Mouse (Mus musculus): ENCODE results near the gene Plau. TPM values are rescaled to one million over a fixed set of nuclear protein-coding genes. Genes with fewer than 3 reads are reported as not detected.

The Plau gene
- polyA plus RNA-seq, 1 experiment from 2014 or later, result 1.7 TPM

DNA sequence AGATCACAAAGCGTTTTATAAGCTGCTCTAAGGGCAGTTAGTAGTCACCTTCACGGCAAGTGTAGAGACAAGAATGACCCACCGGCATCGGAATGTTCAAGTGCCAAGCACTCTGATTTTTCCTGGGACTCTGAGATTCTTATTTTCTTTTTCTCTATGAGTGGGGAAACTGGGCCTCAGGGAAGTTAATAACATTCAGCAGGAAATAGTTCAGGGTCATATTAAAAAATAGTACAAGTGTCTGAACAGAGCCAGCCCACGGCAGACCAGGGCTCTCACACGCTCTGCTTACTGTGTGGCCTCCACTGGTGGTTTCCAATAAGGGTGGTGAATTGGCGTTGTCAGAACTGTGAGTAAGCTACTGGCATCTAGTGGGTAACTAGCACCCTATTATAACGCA, 29.1 kb downstream of the Plau start:
- WGBS, result 79% methylated on average over 8 of the region's 8 CpGs
- Histone ChIP-seq H3K27me3 (ENCODE audit: control insufficient read depth, insufficient read depth, low read length) (no peaks in the 10 kb centered on the region), H3K27ac (replicated peaks in 1 of 2; ENCODE audit: control insufficient read depth in 1 of 2, insufficient read depth in 1 of 2, low read depth in 2 of 2, low read length in 2 of 2) (no peak overlapping the region)

DNA sequence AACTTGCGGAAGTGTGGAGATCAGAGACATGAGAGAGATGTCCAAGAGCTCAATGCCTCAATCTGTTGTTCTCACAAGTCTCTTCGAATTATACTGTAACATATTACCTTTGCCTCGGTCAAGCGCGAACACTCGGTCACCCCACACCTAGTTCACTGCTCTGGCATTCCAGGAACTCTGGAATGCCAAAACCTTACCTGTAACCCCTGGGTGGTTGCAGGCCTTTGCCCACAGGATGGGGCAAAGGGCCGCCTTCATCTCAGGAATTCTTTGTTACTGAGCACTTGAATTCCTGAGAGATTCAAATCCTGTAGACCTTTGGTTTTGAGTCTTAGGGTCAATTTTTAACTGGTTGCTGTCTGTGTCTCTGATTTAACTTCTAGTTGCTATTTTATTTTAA, 29.9 kb downstream of the Plau start:
- no peaks in the 10 kb centered on the region for H3K27me3 ChIP-seq (ENCODE audit: control insufficient read depth, insufficient read depth, low read length)
- 82% methylated on average over 7 of the region's 7 CpGs for WGBS
- H3K9me3 ChIP-seq (ENCODE audit: control insufficient read depth, low read length), result no peaks in the 10 kb centered on the region
- no peaks in the 10 kb centered on the region for H3K4me1 ChIP-seq (ENCODE audit: control insufficient read depth in 2 of 2, insufficient read depth in 2 of 2, low read length in 2 of 2)
- H3K4me3 ChIP-seq (ENCODE audit: control insufficient read depth in 1 of 2, insufficient read depth in 1 of 2, low read depth in 1 of 2, low read length in 2 of 2), result no peak overlapping the region
- no peak overlapping the region for H3K4me2 ChIP-seq (ENCODE audit: low read length)
- no peak overlapping the region for H3K27ac ChIP-seq (replicated peaks in 1 of 2; ENCODE audit: control insufficient read depth in 1 of 2, insufficient read depth in 1 of 2, low read depth in 2 of 2, low read length in 2 of 2)
- ATAC-seq (ENCODE audit: insufficient number of reproducible peaks, insufficient read depth, low FRiP score, low read depth), result no peak
- no peak overlapping the region for H3K9ac ChIP-seq (ENCODE audit: low read length)
- H3K36me3 ChIP-seq (ENCODE audit: control insufficient read depth, insufficient read depth, low read length), result no peaks in the 10 kb centered on the region

More for the DNA sequence above, 29.1 kb downstream of the Plau start:
- no peaks in the 10 kb centered on the region for H3K36me3 ChIP-seq (ENCODE audit: control insufficient read depth, insufficient read depth, low read length)
- no peaks in the 10 kb centered on the region for H3K4me1 ChIP-seq (ENCODE audit: control insufficient read depth in 2 of 2, insufficient read depth in 2 of 2, low read length in 2 of 2)
- no peak overlapping the region for H3K4me3 ChIP-seq (ENCODE audit: control insufficient read depth in 1 of 2, insufficient read depth in 1 of 2, low read depth in 1 of 2, low read length in 2 of 2)
- no peaks in the 10 kb centered on the region for H3K9me3 ChIP-seq (ENCODE audit: control insufficient read depth, low read length)
- H3K4me2 ChIP-seq (ENCODE audit: low read length), result no peak overlapping the region
- no peak for ATAC-seq (ENCODE audit: insufficient number of reproducible peaks, insufficient read depth, low FRiP score, low read depth)
- H3K9ac ChIP-seq (ENCODE audit: low read length), result no peak overlapping the region

DNA sequence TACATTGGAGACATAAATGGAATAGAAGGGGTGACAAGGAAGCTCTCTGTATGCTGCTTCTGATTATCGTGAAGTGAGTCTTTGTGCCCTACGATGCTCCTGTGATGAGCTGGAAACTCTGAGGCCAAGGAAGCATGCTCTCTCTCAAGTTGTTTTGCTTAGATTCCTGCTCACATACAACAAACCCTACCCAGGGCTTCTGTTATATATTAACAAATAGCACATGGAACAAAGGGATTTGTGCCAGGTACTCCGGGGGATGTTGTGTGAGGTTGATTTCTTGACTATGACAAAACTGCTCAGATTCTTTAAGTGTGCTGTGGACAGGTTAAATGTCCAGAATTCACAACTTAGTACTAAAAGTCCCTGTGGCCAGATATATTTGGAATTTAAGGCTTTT, 33.6 kb downstream of the Plau start:
- ATAC-seq (ENCODE audit: insufficient number of reproducible peaks, insufficient read depth, low FRiP score, low read depth), result no peak
- no peaks in the 10 kb centered on the region for H3K27me3 ChIP-seq (ENCODE audit: control insufficient read depth, insufficient read depth, low read length)
- H3K4me3 ChIP-seq (ENCODE audit: control insufficient read depth in 1 of 2, insufficient read depth in 1 of 2, low read depth in 1 of 2, low read length in 2 of 2), result no peak overlapping the region
- H3K9me3 ChIP-seq (ENCODE audit: control insufficient read depth, low read length), result no peaks in the 10 kb centered on the region
- WGBS, result 79% methylated on average over 3 of the region's 3 CpGs
- no peak overlapping the region for H3K27ac ChIP-seq (replicated peaks in 1 of 2; ENCODE audit: control insufficient read depth in 1 of 2, insufficient read depth in 1 of 2, low read depth in 2 of 2, low read length in 2 of 2)
- H3K36me3 ChIP-seq (ENCODE audit: control insufficient read depth, insufficient read depth, low read length), result no peaks in the 10 kb centered on the region
- no peak overlapping the region for H3K9ac ChIP-seq (ENCODE audit: low read length)
- H3K4me1 ChIP-seq (ENCODE audit: control insufficient read depth in 2 of 2, insufficient read depth in 2 of 2, low read length in 2 of 2), result peaks cover 2 to 11% of the 10 kb centered on the region in 2 experiments
- H3K4me2 ChIP-seq (ENCODE audit: low read length), result no peak overlapping the region

DNA sequence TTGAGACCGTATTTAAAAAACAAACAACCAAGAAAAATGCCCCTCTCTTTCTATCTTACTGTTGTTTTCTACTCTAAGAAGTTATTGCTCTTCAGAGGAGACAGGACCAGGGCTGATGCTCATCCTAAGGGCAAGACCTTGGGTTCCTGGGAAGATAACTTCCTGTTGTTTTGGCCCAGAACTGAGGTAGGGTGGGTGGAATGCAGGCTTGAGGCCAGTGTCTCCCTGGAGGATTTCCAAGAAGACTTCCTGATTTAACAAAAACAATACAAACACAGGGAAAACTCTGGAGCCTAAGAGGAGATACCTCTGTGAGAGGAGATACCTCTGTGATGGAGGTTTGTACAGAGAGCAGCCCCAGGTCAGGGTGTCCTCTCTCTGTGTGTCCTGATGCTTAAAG, 35.0 kb downstream of the Plau start:
- no peak for ATAC-seq (ENCODE audit: insufficient number of reproducible peaks, insufficient read depth, low FRiP score, low read depth)
- Histone ChIP-seq H3K4me2 (ENCODE audit: low read length) (no peak overlapping the region), H3K9ac (ENCODE audit: low read length) (no peak overlapping the region; the same call in 1 of the 2 replicates), H3K27me3 (ENCODE audit: control insufficient read depth, insufficient read depth, low read length) (no peaks in the 10 kb centered on the region), H3K4me3 (ENCODE audit: control insufficient read depth in 1 of 2, insufficient read depth in 1 of 2, low read depth in 1 of 2, low read length in 2 of 2) (no peak overlapping the region), H3K36me3 (ENCODE audit: control insufficient read depth, insufficient read depth, low read length) (no peaks in the 10 kb centered on the region), H3K9me3 (ENCODE audit: control insufficient read depth, low read length) (no peaks in the 10 kb centered on the region), H3K27ac (replicated peaks in 1 of 2; ENCODE audit: control insufficient read depth in 1 of 2, insufficient read depth in 1 of 2, low read depth in 2 of 2, low read length in 2 of 2) (no peak overlapping the region), H3K4me1 (ENCODE audit: control insufficient read depth in 2 of 2, insufficient read depth in 2 of 2, low read length in 2 of 2) (peaks cover 2 to 11% of the 10 kb centered on the region in 2 experiments)
- 74% methylated on average over 1 of the region's 1 CpGs for WGBS

DNA sequence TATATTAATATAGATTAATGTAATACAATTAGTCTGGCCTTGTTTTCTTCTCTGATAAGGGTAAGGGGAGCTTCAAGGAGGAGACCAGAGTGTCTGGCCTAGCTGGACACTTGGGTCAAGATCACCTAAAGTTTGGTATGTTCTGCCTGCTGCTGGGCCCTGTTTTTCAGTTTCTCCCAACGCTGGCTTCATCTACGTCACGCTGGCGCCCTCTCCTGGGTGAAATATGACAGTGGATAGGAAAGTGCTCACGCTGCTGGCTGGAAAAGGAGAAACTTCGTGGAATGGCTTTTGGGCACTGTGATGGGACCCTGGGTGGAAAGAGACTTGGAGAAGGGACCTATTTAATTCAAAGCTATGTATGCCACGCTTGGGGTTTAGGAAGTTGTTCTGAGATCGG, 36.8 kb downstream of the Plau start:
- under 1% methylated on average over 8 of the region's 8 CpGs for WGBS
- peak overlapping the region; percentile 49 for H3K4me2 ChIP-seq (ENCODE audit: low read length)
- H3K4me1 ChIP-seq (ENCODE audit: control insufficient read depth in 2 of 2, insufficient read depth in 2 of 2, low read length in 2 of 2), result peaks cover 2 to 11% of the 10 kb centered on the region in 2 experiments
- peak overlapping the region; percentile 61; the same call in 1 of the 2 replicates for H3K9ac ChIP-seq (ENCODE audit: low read length)
- H3K9me3 ChIP-seq (ENCODE audit: control insufficient read depth, low read length), result no peaks in the 10 kb centered on the region
- ATAC-seq (ENCODE audit: insufficient number of reproducible peaks, insufficient read depth, low FRiP score, low read depth), result no peak
- no peaks in the 10 kb centered on the region for H3K36me3 ChIP-seq (ENCODE audit: control insufficient read depth, insufficient read depth, low read length)
- no peaks in the 10 kb centered on the region for H3K27me3 ChIP-seq (ENCODE audit: control insufficient read depth, insufficient read depth, low read length)
- H3K27ac ChIP-seq (replicated peaks in 1 of 2; ENCODE audit: control insufficient read depth in 1 of 2, insufficient read depth in 1 of 2, low read depth in 2 of 2, low read length in 2 of 2), result no peak overlapping the region
- H3K4me3 ChIP-seq (ENCODE audit: control insufficient read depth in 1 of 2, insufficient read depth in 1 of 2, low read depth in 1 of 2, low read length in 2 of 2), result no peak overlapping the region

DNA sequence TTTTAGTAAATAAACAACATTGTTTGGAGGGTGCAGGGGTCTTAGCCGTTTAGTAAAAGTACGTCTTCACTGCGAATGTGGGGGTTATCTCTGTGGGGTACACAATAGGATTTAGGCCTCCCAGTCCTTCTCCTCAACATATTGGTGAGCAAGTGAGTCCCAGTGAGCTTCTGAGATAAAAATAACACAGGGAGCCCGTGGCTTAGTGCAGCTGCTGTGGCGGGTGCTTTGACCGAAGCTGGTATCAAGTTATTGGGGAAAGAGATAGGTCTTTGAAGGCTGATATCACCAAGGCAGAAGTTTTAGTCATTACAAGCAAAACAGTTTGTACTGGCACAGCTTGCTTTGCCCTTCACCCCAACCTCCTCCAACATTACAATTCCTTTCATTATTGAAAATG, 37.5 kb downstream of the Plau start:
- H3K4me3 ChIP-seq (ENCODE audit: control insufficient read depth in 1 of 2, insufficient read depth in 1 of 2, low read depth in 1 of 2, low read length in 2 of 2), result no peak overlapping the region
- H3K4me2 ChIP-seq (ENCODE audit: low read length), result peak overlapping the region; percentile 49
- H3K27me3 ChIP-seq (ENCODE audit: control insufficient read depth, insufficient read depth, low read length), result no peaks in the 10 kb centered on the region

DNA sequence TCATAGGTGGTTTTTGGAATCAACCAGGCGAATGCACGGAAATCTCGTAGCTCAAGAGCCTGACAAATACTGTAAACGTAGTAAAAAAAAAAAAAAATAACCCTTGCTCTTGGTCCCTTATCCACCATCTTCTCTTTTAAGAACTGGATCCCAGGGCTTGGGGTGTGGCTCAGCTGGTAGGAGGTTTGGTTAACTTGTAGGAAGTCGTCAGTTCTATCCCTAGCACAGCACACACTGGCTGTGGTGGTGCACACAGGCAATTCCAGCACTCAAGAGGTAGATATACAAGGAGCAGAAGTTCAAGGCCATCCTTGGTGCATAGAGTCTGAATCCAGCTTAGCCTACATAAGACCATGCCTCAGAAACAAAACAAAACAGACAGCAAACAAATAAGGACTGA, 48.2 kb downstream of the Plau start:
- peak overlapping the region; percentile 21 for H3K4me2 ChIP-seq (ENCODE audit: low read length)
- peak overlapping the region in 1 of 2 experiments; percentile 55; a peak in 2 of 4 replicates for H3K27ac ChIP-seq (replicated peaks in 1 of 2; ENCODE audit: control insufficient read depth in 1 of 2, insufficient read depth in 1 of 2, low read depth in 2 of 2, low read length in 2 of 2)
- H3K9me3 ChIP-seq (ENCODE audit: control insufficient read depth, low read length), result no peaks in the 10 kb centered on the region
- peaks cover 8 to 14% of the 10 kb centered on the region in 2 experiments for H3K4me1 ChIP-seq (ENCODE audit: control insufficient read depth in 2 of 2, insufficient read depth in 2 of 2, low read length in 2 of 2)
- no peak overlapping the region for H3K4me3 ChIP-seq (ENCODE audit: control insufficient read depth in 1 of 2, insufficient read depth in 1 of 2, low read depth in 1 of 2, low read length in 2 of 2)
- 83% methylated on average over 5 of the region's 5 CpGs for WGBS
- H3K27me3 ChIP-seq (ENCODE audit: control insufficient read depth, insufficient read depth, low read length), result no peaks in the 10 kb centered on the region
- no peak for ATAC-seq (ENCODE audit: insufficient number of reproducible peaks, insufficient read depth, low FRiP score, low read depth)
- H3K36me3 ChIP-seq (ENCODE audit: control insufficient read depth, insufficient read depth, low read length), result no peaks in the 10 kb centered on the region
- no peak overlapping the region; the same call in 1 of the 2 replicates for H3K9ac ChIP-seq (ENCODE audit: low read length)

More for the DNA sequence above, 37.5 kb downstream of the Plau start:
- WGBS, result 10% methylated on average over 6 of the region's 6 CpGs
- H3K9ac ChIP-seq (ENCODE audit: low read length), result peak overlapping the region; percentile 61
- H3K36me3 ChIP-seq (ENCODE audit: control insufficient read depth, insufficient read depth, low read length), result no peaks in the 10 kb centered on the region
- peaks cover 2 to 11% of the 10 kb centered on the region in 2 experiments for H3K4me1 ChIP-seq (ENCODE audit: control insufficient read depth in 2 of 2, insufficient read depth in 2 of 2, low read length in 2 of 2)
- no peak for ATAC-seq (ENCODE audit: insufficient number of reproducible peaks, insufficient read depth, low FRiP score, low read depth)
- no peak overlapping the region for H3K27ac ChIP-seq (replicated peaks in 1 of 2; ENCODE audit: control insufficient read depth in 1 of 2, insufficient read depth in 1 of 2, low read depth in 2 of 2, low read length in 2 of 2)
- H3K9me3 ChIP-seq (ENCODE audit: control insufficient read depth, low read length), result no peaks in the 10 kb centered on the region

Data from heart, embryonic 14.5 days (tissue).